Mouse (Mus musculus): ENCODE measurements around the gene Cux1.

Gene Cux1

DNA sequence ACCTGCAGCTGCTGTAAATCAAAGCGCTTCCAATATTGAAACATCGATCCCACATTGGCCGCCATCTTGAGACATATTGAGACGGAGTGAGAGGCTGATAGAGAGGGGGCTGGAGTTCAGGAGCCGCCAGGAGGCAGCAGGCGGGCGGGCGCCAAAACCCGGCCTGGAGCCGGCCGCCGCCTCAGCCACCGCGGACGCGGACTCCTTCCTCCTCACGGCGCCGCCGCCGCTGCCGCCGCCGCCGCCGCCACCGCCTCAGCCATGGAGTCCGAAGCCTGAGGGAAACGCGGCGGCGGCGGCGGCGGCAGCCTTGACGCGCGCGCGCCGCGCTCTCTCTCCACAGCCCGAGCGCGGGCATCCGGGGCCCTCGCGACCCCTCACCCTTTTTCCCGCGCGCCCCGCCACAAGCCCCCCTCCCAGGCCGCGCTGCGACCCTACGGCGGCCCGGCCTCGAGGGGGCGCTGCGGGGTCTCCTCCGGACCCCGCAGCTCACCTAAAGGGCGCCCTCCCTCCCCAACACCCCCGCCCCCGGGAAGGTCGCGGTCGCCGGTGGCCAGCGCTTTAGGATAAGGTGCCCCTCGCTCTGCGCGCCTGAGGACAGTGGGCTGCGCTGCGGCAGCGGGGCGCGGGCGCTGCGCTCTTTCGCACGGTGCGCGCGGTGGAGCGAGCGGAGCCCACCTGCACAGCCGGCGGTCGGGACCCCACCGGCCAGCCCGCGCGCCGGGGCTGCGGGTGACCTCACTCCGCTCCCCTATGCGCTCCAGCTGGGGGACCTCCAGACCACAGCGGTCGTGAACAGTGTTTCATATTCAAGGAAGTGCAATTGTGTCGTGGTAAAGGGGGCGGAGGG, at the start of gene Cux1:
Cux1 (minus strand) TSS at position 315 of the 850 bp plus-strand sequence.
- DNase-seq (ENCODE audit: low spot score in 2 of 2) = peak; percentile 76 to 85

DNA sequence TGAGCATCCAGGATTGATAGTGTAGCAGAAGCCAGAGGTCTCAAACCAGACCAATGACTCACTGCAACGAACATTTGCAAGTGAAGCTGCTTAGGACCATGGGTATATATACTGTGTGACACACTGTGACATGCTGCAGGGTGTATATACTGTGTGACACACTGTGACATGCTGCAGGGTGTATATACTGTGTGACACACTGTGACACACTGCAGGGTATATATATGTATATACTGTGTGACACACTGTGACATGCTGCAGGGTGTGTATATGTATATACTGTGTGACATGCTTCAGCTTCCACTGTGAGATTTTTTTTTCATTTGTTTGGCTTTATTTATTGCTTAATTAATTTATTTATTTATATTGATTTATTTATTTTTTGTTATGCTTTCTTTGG, 45.1 kb upstream of the Cux1 start:
- DNase-seq (ENCODE audit: low spot score in 2 of 2) = no peak

DNA sequence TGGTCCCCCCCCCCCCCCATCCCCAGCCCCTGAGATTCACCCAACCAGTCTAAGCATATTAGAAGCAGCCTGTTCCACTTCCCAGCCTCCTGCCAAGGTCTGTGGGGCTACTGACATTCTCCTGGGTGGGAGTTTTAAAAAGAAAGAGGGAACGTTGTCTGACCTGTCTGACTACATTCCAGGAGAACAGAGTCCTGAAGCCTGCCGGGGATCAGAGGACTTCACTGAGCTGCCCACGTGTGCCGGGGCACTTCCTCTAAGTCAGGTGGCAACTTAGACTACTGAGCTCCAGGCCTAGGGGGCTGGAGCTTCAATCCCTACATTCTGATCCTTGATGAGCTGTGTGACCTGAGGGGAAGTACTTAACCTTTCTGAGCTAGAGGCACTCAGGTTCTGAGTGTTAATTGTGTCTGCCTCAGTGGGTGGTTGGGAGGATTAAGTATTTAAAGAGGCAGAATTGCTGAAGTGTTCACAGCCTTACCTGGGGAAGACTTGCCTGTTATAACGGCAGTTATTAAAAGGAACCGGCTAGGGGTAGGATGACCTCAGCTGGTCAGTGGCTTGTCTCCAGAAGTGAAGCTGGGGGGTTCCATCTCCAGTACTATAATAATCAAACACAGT, 41.6 kb upstream of the Cux1 start:
- no peak for DNase-seq (ENCODE audit: low spot score in 2 of 2)

DNA sequence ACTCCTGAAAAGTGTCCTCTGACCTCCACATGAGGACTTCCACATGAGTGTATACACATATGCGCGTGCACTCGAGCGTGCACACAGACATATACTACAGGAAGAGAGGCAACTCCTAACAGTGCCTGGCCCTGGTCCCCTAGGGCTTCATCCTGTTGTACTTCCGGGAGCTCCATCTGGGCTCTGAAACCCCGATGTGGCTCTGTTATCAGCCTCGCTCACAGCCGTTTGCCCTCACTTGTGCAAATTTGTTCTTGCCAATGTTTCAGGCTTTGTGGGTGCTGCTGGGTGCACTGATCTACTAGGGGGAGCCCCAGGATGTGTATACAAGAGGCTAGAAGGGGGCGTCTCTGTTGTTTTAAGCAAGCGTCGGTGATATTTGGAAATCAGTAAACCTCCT, 37.9 kb upstream of the Cux1 start:
- no peak for DNase-seq (ENCODE audit: low spot score in 2 of 2)

DNA sequence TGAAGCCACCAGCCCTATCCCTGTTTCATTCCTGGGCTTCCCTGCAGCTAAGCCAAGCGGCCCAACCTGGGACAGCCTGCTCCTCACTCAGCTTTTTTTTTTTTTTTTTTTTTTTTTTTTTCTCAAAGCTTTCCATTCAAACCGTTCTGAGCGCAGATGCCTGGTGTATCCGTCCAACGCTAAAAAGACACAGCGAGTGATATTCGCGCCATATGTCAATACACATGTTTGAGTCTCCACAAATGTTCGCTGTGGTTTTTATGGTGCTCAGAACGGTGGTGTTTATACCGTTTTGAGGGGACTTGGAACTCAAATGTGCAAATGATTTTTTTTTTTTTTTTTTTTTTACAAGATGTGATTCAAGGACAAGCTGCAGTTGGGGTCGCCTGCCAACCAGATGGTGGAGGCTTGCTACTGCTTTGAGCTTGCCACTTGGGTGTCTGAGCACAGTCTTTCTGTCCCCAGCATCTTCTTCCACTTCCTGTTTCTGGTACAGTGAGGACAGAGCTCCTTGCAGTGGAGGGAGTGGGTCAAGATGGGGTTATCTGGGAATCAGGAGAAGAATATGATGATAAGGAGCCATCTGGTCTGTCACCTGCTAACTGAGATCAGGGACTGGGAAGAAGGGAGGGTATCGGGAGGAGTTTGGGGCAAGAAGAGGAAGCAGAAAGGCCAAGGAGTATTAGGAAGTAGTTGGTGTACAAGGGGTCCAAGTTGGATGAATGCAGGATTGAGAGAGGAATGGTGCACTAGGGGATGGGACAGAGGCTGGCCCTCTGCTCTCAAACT, 36.1 kb upstream of the Cux1 start:
- no peak for DNase-seq (ENCODE audit: low spot score in 2 of 2)

GRCm38 (mm10) chr5:136600511-136600910, 33.2 kb upstream of the Cux1 start:
- DNase-seq (ENCODE audit: low spot score in 2 of 2) = no peak

- DNase-seq (ENCODE audit: low spot score in 2 of 2) = peak in 1 of 2 experiments; percentile 6
Measured at GRCm38 (mm10) chr5:136594896-136595540, 27.7 kb upstream of the Cux1 start.

DNA sequence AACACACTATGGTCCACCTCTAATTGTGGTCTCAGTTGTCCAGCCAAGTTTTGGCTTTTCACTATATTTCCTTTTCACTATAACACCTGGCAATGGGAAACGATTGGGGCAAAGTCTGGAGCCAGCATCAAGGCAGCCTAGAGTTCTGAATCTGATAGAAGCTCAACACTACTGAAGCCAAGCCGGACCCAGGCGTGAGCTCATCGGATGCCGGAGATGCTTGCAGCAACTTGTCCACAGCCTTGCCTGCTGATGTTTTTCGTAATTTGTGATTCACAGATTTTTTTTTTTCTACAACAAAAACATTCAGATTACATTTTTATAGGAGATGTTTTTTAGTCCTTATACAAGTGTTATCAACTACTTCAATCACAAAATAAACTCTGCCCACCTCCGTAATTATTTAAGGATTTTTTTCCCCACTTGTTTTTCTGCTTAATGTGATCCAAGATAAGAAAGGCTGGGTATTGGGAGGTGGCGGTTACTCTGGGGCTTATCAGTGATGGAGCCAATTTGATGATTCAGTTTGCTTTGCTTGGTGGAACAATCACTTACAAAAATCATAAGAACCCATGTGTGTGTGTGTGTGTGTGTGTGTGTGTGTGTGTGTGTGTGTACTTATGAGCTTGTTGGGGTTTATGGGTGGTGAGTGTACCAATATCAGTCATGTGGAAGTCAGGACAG, 24.7 kb upstream of the Cux1 start:
- DNase-seq (ENCODE audit: low spot score in 2 of 2) = peak; percentile 20 to 60

- no peak for DNase-seq (ENCODE audit: low spot score in 2 of 2)
Measured at GRCm38 (mm10) chr5:136589002-136589401, 21.7 kb upstream of the Cux1 start.

GRCm38 (mm10) chr5:136588471-136588870, 21.2 kb upstream of the Cux1 start:
- DNase-seq (ENCODE audit: low spot score in 2 of 2) = no peak

GRCm38 (mm10) chr5:136584676-136585285, 17.5 kb upstream of the Cux1 start:
- DNase-seq (ENCODE audit: low spot score in 2 of 2) = no peak

DNA sequence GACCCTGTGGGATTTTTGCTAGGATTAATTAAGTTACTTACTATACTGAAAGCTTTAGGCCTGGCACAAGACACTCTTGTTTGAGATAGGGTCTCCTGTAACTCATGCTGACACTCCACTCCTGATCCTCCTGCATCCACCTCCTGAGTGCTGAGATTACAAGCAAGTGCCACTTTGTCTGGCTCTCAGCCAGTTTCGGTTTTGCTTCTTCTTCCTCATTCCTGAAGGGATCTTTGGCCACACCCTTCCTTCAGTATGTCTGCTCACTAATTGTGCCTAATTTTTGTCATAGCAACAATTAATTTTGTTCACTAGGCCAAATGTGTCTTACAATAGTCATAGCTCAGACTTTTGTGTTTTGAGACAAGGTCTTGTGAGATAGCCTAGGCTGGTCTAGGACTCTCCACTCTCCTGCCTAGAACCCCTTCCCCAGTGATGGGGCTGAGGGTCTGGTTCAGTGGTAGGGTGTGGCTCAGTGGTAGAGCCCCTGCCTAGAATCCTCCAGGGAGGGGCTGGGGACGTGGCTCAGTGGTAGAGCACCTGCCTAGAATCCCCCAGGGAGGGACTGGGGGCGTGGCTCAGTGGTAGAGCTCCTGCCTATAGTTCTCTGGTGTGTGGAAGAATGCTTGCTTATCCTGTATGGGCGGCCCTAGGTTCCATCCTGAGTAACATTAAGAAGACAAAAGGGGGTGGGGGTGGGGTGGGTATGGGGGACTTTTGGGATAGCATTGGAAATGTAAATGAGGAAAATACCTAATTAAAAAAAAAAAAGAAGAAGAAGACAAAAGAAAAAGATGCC, 16.6 kb upstream of the Cux1 start:
- peak in 1 of 2 experiments; percentile 13 for DNase-seq (ENCODE audit: low spot score in 2 of 2)

GRCm38 (mm10) chr5:136583256-136583655, 16.0 kb upstream of the Cux1 start:
- DNase-seq (ENCODE audit: low spot score in 2 of 2) = no peak

GRCm38 (mm10) chr5:136582201-136582600, 14.9 kb upstream of the Cux1 start:
- no peak for DNase-seq (ENCODE audit: low spot score in 2 of 2)

DNA sequence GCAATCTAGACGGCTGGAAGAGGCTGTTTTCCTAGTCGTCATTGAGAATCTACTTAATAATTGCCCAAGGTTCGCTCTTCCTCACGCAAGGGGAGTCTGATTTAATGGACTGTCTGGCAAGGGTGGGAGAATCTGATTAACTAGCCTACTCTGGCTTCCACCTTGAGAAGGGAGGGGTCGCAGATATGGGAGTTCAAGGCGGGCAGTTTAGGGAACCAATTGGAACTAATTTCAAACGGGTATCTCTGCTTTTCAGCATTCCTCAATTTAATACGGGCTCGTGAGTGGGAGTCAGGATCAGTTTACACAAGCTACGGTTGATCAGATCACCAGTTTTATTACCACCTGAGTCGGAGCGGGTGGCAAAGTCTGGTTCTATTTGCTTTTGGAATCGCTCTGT, 14.3 kb upstream of the Cux1 start:
- DNase-seq (ENCODE audit: low spot score in 2 of 2) = no peak

DNA sequence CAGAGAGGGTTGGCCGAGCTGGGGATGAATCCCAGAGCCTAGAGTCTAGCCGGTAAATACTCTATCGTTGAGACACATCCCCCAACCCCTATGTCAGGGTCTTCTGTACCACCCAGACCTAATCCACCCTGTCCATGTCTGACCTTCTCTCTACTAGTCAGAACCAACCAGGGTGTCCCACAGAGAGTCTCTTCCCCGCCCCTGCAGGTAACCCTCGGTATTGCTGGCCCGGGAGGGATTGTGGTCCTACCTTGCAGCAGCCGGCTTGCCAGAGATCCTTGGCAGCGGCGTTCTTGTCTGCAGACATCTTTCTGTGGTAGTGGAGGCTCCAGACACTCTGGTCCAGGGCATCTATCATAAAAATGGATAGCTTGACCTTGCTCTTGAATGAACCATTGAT, 13.9 kb upstream of the Cux1 start:
- DNase-seq (ENCODE audit: low spot score in 2 of 2) = peak in 1 of 2 experiments; percentile 43

DNA sequence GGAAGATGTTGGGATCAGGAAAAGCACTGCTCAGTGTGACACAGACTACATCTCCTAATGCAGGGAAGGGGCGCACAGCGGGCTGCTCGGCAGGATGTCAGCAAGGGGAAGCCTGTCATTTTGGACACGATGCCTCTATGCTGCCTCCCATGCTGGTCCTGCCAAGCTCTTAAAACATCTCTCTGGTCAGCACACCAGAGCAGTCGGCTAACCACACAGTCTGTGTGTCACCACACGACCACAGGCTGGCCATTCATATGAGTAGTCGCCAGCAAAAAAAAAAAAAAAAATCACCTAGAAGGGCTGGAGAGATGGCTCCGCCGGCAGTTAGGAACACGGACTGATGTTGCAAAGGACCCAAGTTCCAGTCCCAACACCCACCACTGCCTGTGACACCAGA, 10.9 kb upstream of the Cux1 start:
- no peak for DNase-seq (ENCODE audit: low spot score in 2 of 2)

- no peak for DNase-seq (ENCODE audit: low spot score in 2 of 2)
Measured at GRCm38 (mm10) chr5:136570171-136570570, 2.9 kb upstream of the Cux1 start.

DNA sequence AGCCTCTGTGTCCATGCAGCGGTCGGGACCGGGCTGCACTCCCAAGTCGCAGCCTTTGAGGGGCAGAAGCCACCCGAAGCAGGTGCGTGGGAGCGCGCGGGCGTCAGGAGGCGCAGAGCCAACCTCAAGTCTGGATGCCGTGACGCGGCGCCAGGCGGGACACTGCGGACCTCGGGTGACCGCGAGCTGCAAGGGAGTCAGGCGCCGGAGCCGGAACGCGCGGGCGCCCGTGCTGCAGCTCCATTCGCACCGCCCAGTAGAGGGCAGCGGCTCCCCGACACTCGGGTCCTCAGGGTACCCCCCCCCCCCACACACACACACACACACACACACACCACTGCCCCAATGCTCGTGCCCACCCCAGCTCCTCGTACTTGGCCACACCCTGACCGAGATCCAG, 1.5 kb upstream of the Cux1 start:
- peak; percentile 73 to 77 for DNase-seq (ENCODE audit: low spot score in 2 of 2)

Measured in urinary bladder, postnatal 36 days (tissue).